Mouse (Mus musculus): ENCODE measurements around the gene Gm10447. TPM values are rescaled to one million over a fixed set of nuclear protein-coding genes. Genes with fewer than 3 reads are reported as not detected.
A peak's percentile ranks its signal among the peaks of the same experiment; 100 is the strongest.

Gm10447 gene
- total RNA-seq, 2 experiments from 2014 or later, result not detected

DNA sequence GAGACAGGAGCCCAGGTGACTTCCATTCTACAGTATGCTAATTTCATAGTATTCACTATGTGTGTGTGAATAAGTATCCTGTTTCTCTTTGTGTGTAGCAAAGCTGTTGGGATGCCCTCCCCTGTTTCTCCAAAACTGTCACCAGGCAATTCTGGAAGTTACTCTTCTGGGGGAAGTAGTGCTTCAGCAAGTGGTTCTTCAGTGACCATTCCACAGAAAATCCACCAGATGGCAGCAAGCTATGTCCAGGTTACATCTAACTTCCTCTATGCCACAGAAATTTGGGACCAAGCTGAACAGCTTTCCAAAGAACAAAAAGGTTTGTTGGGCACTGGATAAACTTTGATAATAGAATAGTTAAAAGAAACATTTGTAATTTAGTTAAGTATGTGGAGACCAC is 45.2 kb downstream of the Gm10447 start:
- DNase-seq, result peak in 1 of 2 experiments; percentile 24
- intact Hi-C loops (cut with DNase I), result no loop called here

Small RNAs within 50 kb of the gene (microRNA-seq; reads per million reads assigned to microRNA genes)
- gene Mir6920, result 0 to 0.36 reads per million in 2 experiments

Other genes starting within 250 kb of the Gm10447 start
- gene Hspa4, start 156.7 kb downstream of the Gm10447 start, total RNA-seq (2021), result 100 to 1,000 TPM; 117 to 124 TPM
- gene Zcchc10, start 132.4 kb downstream of the Gm10447 start, total RNA-seq (2021), result 1 to 10 TPM; 6.1 to 7.4 TPM
- 100 to 1,000 TPM in 1 of 2 experiments, 10 to 100 TPM in 1; 97.5 to 109 TPM for gene Aff4, start 106.3 kb downstream of the Gm10447 start, total RNA-seq (2021)
- gene Leap2, start 33.9 kb downstream of the Gm10447 start, total RNA-seq (2021), result not detected
- 1,000 to 10,000 TPM; 2,370 to 2,434 TPM for gene Uqcrq, start 26.3 kb downstream of the Gm10447 start, total RNA-seq (2021)
- under 1 TPM; 0.31 to 0.66 TPM for gene Gdf9, start 26.1 kb downstream of the Gm10447 start, total RNA-seq (2021)
- under 1 TPM; 0.44 to 0.53 TPM for gene Shroom1, start 95 bp upstream of the Gm10447 start, total RNA-seq (2021)
- not detected for gene Gm9837, start 13.4 kb upstream of the Gm10447 start, total RNA-seq (2021)
- gene Gm9945, start 23.1 kb upstream of the Gm10447 start, total RNA-seq (2021), result not detected
- under 1 TPM; 0.07 TPM for gene Sowaha, start 23.2 kb upstream of the Gm10447 start, total RNA-seq (2021)
- 10 to 100 TPM; 42.1 TPM for gene Sept8, start 62.1 kb upstream of the Gm10447 start, total RNA-seq (2021)
- 1 to 10 TPM; 9.6 to 9.9 TPM for gene Kif3a, start 110.3 kb upstream of the Gm10447 start, total RNA-seq (2021)
- not detected for gene Il4, start 161.6 kb upstream of the Gm10447 start, total RNA-seq (2021)
- gene Il13, start 177.6 kb upstream of the Gm10447 start, total RNA-seq (2021), result not detected

All from heart, postnatal 14 days (tissue).